Mouse (Mus musculus) colon, adult 2 months (tissue): ENCODE results near the gene Gm21913. TPM values are rescaled to one million over a fixed set of nuclear protein-coding genes. Genes with fewer than 3 reads are reported as not detected.

Source experiments
- polyA plus RNA-seq: library from polyadenylated mRNA; depleted of rRNA; stranded (reverse); fragments of >200 nt; gene quantifications from 2 replicates; pipeline ENCODE4 v1.2.3, GENCODE M21; 2012; rRNA removed

The Gm21913 gene
- not detected in 2 replicates for polyA plus RNA-seq

GRCm38 (mm10) chrY:74623596-74623995 is at the start of gene Gm21913:
Gene Gm21913 (plus strand): TSS chrY:74623896.

Other genes with a start within 250 kb of the Gm21913 start
- not detected in 2 replicates for gene Gm29110, start 153.4 kb upstream of the Gm21913 start, polyA plus RNA-seq